Mouse (Mus musculus): ENCODE data around the gene Lce1g.

Gene Lce1g

GRCm38 (mm10) chr3:92752238-92752637 is at the start of gene Lce1g:
Gene Lce1g, minus strand, starts transcription at chr3:92752338.
- CTCF ChIA-PET, result no interaction called here

DNA sequence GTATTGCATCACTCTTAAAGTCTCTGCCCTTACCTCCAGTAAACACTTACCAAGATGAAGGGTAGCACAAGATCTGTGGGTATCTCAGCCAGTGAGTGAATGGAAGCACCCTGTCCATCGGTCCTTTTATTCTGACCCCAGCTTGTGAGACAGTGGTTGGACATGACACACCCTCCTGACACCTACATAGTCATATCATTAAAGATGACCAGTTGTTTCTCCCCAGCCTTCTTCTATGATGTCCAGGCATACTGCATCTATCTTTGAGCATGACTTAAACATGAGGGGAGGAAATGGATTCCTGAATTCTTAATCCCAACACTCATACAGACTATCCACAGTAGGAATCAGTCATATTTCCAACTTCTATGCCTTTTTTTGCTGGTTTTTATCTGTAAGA is 38.3 kb upstream of the Lce1g start, which contains the start of gene Lce1j:
Gene Lce1j, minus strand, starts transcription at position 101 of the 400 bp plus-strand sequence.
- CTCF ChIA-PET, result no interaction called here

DNA sequence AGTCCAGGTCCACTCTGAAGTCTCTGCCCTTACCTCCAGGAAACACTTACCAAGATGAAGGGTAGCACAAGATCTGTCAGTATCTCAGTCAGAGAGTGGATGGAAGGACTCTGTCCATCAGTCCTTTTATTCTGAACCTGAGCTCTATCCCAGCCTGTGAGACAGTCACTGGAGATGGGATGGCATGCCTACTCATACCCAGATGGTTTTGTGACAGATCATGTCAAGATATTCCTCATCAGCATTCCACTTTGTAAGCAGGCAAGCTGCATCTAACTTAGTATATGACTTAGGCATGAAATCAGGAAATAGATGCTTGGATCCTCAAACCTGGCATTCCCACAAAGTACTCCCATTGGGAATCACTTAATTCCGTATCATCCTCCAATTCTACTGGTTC is 26.7 kb upstream of the Lce1g start, which contains the start of gene Lce1i:
Gene Lce1i, minus strand, starts transcription at position 101 of the 400 bp plus-strand sequence.
- CTCF ChIA-PET, result no interaction called here

GRCm38 (mm10) chr3:92771573-92771972 is 19.4 kb upstream of the Lce1g start:
- CTCF ChIA-PET, result no interaction called here

- CTCF ChIA-PET, result no interaction called here
Observed at GRCm38 (mm10) chr3:92764965-92765364, 12.8 kb upstream of the Lce1g start, which contains the start of gene Lce1h. Gene Lce1h, minus strand, starts transcription at chr3:92765065.

DNA sequence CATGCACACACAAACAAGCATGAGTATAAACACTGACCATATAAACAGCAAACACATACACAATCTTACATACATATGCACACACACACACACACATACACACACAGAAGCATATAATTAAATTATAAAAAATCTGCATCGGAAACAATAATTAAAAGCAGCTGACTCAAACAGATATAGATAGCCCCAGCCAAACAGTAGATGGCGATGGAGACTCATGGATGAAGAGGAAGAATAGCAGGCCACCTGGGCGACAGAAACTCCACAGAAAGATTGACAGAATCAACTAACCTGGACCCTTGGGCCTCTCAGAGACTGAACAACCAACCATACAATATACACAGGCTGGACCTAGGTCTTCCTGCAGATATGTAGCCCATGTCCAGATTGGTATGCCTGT is 1.1 kb upstream of the Lce1g start:
- CTCF ChIA-PET, result no interaction called here

DNA sequence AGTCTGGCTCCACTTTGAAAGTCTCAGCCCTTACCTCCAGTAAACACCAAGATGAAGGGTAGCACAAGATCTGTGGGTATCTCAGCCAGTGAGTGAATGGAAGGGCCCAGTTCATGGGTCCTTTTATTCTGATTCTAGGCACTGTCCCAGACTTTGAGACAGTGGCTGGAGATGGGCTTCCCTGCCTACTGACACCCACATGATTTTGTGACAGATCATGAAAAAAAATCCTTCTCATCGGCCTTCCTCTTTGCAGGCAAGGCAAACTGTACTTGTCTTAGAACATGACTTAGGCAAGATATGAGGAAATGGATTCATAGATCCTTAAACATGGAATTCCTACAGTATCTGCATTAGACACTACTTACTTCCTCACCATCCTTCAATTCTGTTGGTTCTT is 13.1 kb downstream of the Lce1g start, which contains the start of gene Gm38119:
Gene Gm38119, minus strand, starts transcription at position 101 of the 400 bp plus-strand sequence.
- CTCF ChIA-PET, result no interaction called here

DNA sequence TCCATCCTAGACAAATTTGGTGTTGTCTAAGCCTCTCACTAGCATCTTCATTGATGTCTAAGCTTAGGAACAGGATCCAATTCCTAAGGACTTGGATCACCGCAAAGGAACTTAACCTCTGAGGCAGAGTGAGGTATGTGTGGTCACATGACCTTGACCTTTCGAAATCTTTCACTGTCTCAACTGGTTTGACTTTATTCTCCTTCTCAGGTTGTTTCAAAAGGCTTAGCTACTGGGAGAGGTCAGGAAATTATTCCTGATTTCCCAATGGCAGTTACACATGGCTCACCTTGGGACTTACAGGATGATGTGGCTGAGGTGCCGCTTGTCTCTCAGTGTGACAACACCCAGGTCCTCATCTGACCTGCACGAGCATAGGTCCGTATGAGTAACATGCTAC is 29.5 kb downstream of the Lce1g start:
- CTCF ChIA-PET, result no interaction called here

DNA sequence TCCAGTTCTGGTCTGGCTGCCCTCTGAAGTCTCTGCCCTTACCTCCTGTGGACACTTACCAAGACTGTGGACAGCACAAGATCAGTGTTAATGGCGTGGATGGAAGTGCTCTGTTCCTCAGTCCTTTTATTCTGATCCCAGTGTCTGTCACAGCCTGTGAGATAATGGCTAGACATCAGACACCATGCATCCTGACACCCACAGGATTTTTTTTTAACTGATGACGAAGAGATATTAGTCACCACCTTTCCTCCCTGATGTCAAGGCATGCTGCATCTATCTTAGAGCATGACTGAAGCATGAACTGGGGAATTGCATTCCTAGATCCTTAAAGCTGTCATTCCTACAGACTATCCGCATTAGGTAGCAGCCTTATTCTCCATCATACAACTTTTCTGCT is 31.9 kb downstream of the Lce1g start, which contains the start of gene Lce1f:
Gene Lce1f, minus strand, starts transcription at position 101 of the 400 bp plus-strand sequence.
- CTCF ChIA-PET, result no interaction called here

DNA sequence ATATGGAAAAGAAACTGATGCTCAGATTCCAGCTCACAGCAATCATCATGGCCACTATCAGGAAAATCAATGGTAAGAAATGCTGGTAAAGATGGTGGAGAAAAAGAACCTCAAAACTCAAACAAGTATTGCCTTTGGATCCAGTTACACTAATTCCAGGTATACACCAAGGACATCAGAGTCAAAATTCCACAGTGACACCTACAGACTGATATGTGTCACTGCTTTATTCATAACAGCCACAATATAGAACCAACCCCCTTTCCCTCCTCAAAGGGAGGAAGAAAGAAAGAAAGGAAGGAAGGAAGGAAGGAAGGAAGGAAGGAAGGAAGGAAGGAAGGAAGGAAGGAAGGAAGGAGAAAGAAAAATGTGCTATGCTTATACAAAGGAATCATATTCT is 37.0 kb downstream of the Lce1g start:
- CTCF ChIA-PET, result no interaction called here

- CTCF ChIA-PET, result no interaction called here
Observed at GRCm38 (mm10) chr3:92708974-92709373, 43.2 kb downstream of the Lce1g start, which contains the start of gene Lce1e. Gene Lce1e, minus strand, starts transcription at chr3:92709074.
